In genomic region chr1:88223591-88223990, GRCm38 (mm10) we compare ENCODE assay signal across 12 mouse cellular contexts. TPM values are rescaled to one million over a fixed set of nuclear protein-coding genes. Genes with fewer than 3 reads are reported as not detected.
A peak's percentile ranks its signal among the peaks of the same experiment; 100 is the strongest.
DNase-seq lines count a peak whose midpoint lies in the region; ATAC-seq and TF ChIP-seq lines count a peak whose summit lies in the region.
"Had no signal": no experiment of that assay in that cellular context is flagged by ENCODE, and none has a peak within 500 bp of the region (broad histone marks: within the 10 kb centered on the region; RNA-seq: fewer than 3 reads in every experiment).

No protein-coding gene starts in this region.

- H3K27ac ChIP-seq in gastrocnemius, adult 2 months = no peak overlapping the region
- no peak overlapping the region for H3K27ac ChIP-seq in midbrain, embryonic 10.5 days (replicated peaks)
- H3K27ac ChIP-seq in midbrain, embryonic 11.5 days (ENCODE audit: low read depth, low read length) = no peak overlapping the region
- H3K27ac ChIP-seq in liver, postnatal 0 days (ENCODE audit: low read depth) = no peak overlapping the region
- H3K27ac ChIP-seq in kidney, embryonic 14.5 days (ENCODE audit: low read depth, low read length) = no peak overlapping the region
- H3K27ac ChIP-seq: liver, embryonic 13.5 days had no signal

- intact Hi-C loops in gastrocnemius, adult 2 months (cut with DNase I) = no loop called here

- no peaks in the 10 kb centered on the region for H3K36me3 ChIP-seq in midbrain, embryonic 10.5 days
- H3K36me3 ChIP-seq in midbrain, embryonic 11.5 days (ENCODE audit: control insufficient read depth, insufficient read depth, low read length) = no peaks in the 10 kb centered on the region
- no peaks in the 10 kb centered on the region for H3K36me3 ChIP-seq in liver, postnatal 0 days (replicated peaks; ENCODE audit: insufficient read depth, low read length)
- H3K36me3 ChIP-seq in kidney, embryonic 14.5 days (ENCODE audit: control insufficient read depth, insufficient read depth, low read length) = no peaks in the 10 kb centered on the region
- H3K36me3 ChIP-seq: liver, embryonic 13.5 days had no signal

- H3K9ac ChIP-seq in midbrain, embryonic 11.5 days (ENCODE audit: low read length) = no peak overlapping the region
- no peak overlapping the region for H3K9ac ChIP-seq in liver, postnatal 0 days (replicated peaks)
- no peak overlapping the region for H3K9ac ChIP-seq in kidney, embryonic 14.5 days (ENCODE audit: low read depth, low read length)
- H3K9ac ChIP-seq: liver, embryonic 13.5 days had no signal

- no peak for ATAC-seq in midbrain, embryonic 11.5 days (ENCODE audit: low FRiP score)
- ATAC-seq in liver, postnatal 0 days = no peak
- no peak for ATAC-seq in erythroid progenitor cell, adult 5-6 weeks (replicated peaks; ENCODE audit: low FRiP score, poor library complexity, severe bottlenecking)
- ATAC-seq in kidney, embryonic 14.5 days (ENCODE audit: low FRiP score, low TSS enrichment) = no peak

- TF ChIP-seq EP300 in liver, postnatal 0 days (IDR thresholded peaks at IDR 0.05; ENCODE audit: low read depth) = no peak

- peak; percentile 5 to 6 for DNase-seq in gastrocnemius, adult 8-10 months (ENCODE audit: low spot score in 2 of 2)
- no peak for DNase-seq in gastrocnemius, adult 2 months
- peak; percentile 17 for DNase-seq in midbrain, embryonic 10.5 days (ENCODE audit: low spot score)
- DNase-seq in midbrain, embryonic 11.5 days (ENCODE audit: low spot score, missing footprints) = no peak
- DNase-seq in brain, adult 2 months (ENCODE audit: low read depth, low spot score) = peak; percentile 24
- DNase-seq in liver, postnatal 0 days = peak; percentile 32
- DNase-seq: cerebellum, adult 9-10 months; liver, embryonic 13.5 days had no signal

- 62% methylated on average over 1 of the region's 1 CpGs for WGBS in midbrain, embryonic 10.5 days
- 61% methylated on average over 1 of the region's 1 CpGs for WGBS in midbrain, embryonic 11.5 days
- WGBS in liver, postnatal 0 days (ENCODE audit: insufficient replicate concordance) = 38% methylated on average over 1 of the region's 1 CpGs
- 65% methylated on average over 1 of the region's 1 CpGs for WGBS in kidney, embryonic 14.5 days

- peaks cover 34% of the 10 kb centered on the region for H3K9me3 ChIP-seq in midbrain, embryonic 10.5 days (replicated peaks)
- H3K9me3 ChIP-seq in midbrain, embryonic 11.5 days (ENCODE audit: control insufficient read depth, low read length) = peaks cover 37% of the 10 kb centered on the region
- peaks cover 13% of the 10 kb centered on the region for H3K9me3 ChIP-seq in liver, postnatal 0 days (ENCODE audit: low read length)
- H3K9me3 ChIP-seq in kidney, embryonic 14.5 days (ENCODE audit: control insufficient read depth, low read length) = peaks cover 37% of the 10 kb centered on the region

- no peaks in the 10 kb centered on the region for H3K27me3 ChIP-seq in midbrain, embryonic 10.5 days (ENCODE audit: low read depth, poor library complexity, severe bottlenecking)
- no peaks in the 10 kb centered on the region for H3K27me3 ChIP-seq in midbrain, embryonic 11.5 days (ENCODE audit: control insufficient read depth, insufficient read depth, low read length)
- no peaks in the 10 kb centered on the region for H3K27me3 ChIP-seq in liver, postnatal 0 days (ENCODE audit: insufficient read depth, low read length)
- H3K27me3 ChIP-seq in kidney, embryonic 14.5 days (ENCODE audit: control insufficient read depth, insufficient read depth, low read length) = no peaks in the 10 kb centered on the region
- H3K27me3 ChIP-seq: CH12.LX; liver, embryonic 13.5 days had no signal

- TF ChIP-seq CTCF in gastrocnemius, adult 2 months (IDR thresholded peaks at IDR 0.05) = no peak
- no peak for TF ChIP-seq CTCF in liver, postnatal 0 days (IDR thresholded peaks at IDR 0.05; ENCODE audit: low read depth)

- no peak overlapping the region for H3K4me3 ChIP-seq in gastrocnemius, adult 2 months
- H3K4me3 ChIP-seq in midbrain, embryonic 10.5 days = no peak overlapping the region
- H3K4me3 ChIP-seq in midbrain, embryonic 11.5 days (ENCODE audit: low read depth, low read length) = no peak overlapping the region
- H3K4me3 ChIP-seq in liver, postnatal 0 days (ENCODE audit: low read depth, low read length) = no peak overlapping the region
- H3K4me3 ChIP-seq in kidney, embryonic 14.5 days (ENCODE audit: low read length) = no peak overlapping the region
- H3K4me3 ChIP-seq: liver, embryonic 13.5 days had no signal

- H3K4me2 ChIP-seq in midbrain, embryonic 11.5 days = no peak overlapping the region
- H3K4me2 ChIP-seq in liver, postnatal 0 days (ENCODE audit: low read depth, low read length) = no peak overlapping the region
- H3K4me2 ChIP-seq in kidney, embryonic 14.5 days (replicated peaks; ENCODE audit: low read depth, low read length) = no peak overlapping the region
- H3K4me2 ChIP-seq: liver, embryonic 13.5 days had no signal

- no peaks in the 10 kb centered on the region for H3K4me1 ChIP-seq in midbrain, embryonic 10.5 days
- H3K4me1 ChIP-seq in midbrain, embryonic 11.5 days (ENCODE audit: control insufficient read depth, insufficient read depth, low read length) = no peaks in the 10 kb centered on the region
- no peaks in the 10 kb centered on the region for H3K4me1 ChIP-seq in liver, postnatal 0 days (ENCODE audit: insufficient read depth)
- H3K4me1 ChIP-seq in kidney, embryonic 14.5 days (ENCODE audit: control insufficient read depth, insufficient read depth, low read length) = no peaks in the 10 kb centered on the region
- H3K4me1 ChIP-seq: liver, embryonic 13.5 days had no signal

RNA-seq across cellular contexts. Expression of gene Mroh2a, which starts 3.2 kb away (rescaled TPM):
- total RNA-seq in gastrocnemius, adult 8-10 months (2022) = not detected
- not detected for total RNA-seq in gastrocnemius, adult 2 months (2021)
- polyA plus RNA-seq in midbrain, embryonic 10.5 days (2016; fragmentation: Nextera tagmentation; extraction: Ambion mirVana) = 0.91 and 1.3 TPM in 2 replicates
- 1.6 and 1.7 TPM in 2 replicates for polyA plus RNA-seq in midbrain, embryonic 11.5 days (2014; fragmentation: Nextera tagmentation; extraction: Ambion mirVana)
- polyA plus RNA-seq in liver, postnatal 0 days (2015; fragmentation: Nextera tagmentation; extraction: Ambion mirVana) = 0.61 and 0.66 TPM in 2 replicates
- not detected in 2 replicates for total RNA-seq in erythroid progenitor cell, adult 5-6 weeks (2015; ENCODE audit: low replicate concordance)
- total RNA-seq in erythroid progenitor cell, adult 5-6 weeks (2017; ENCODE audit: low replicate concordance) = 0.30 and 0.64 TPM in 2 replicates
- polyA plus RNA-seq in kidney, embryonic 14.5 days (2014; fragmentation: Nextera tagmentation; extraction: Ambion mirVana) = 1.4 TPM in 2 replicates
- total RNA-seq: heart, postnatal 36 days had no signal

RNA-seq across cellular contexts. Expression of gene Ugt1a1, which starts 11.8 kb away (rescaled TPM):
- total RNA-seq in gastrocnemius, adult 8-10 months (2022) = under 1 TPM in 2 of 4 experiments, not detected in 2; 0.12 to 0.46 TPM
- total RNA-seq in gastrocnemius, adult 2 months (2021) = not detected
- not detected in 2 replicates for polyA plus RNA-seq in midbrain, embryonic 10.5 days (2016; fragmentation: Nextera tagmentation; extraction: Ambion mirVana)
- polyA plus RNA-seq in midbrain, embryonic 11.5 days (2014; fragmentation: Nextera tagmentation; extraction: Ambion mirVana) = not detected in 2 replicates
- polyA plus RNA-seq in liver, postnatal 0 days (2015; fragmentation: Nextera tagmentation; extraction: Ambion mirVana) = 412 and 437 TPM in 2 replicates
- total RNA-seq in erythroid progenitor cell, adult 5-6 weeks (2015; ENCODE audit: low replicate concordance) = 0.72 TPM in 1 of 2 replicates, not detected in the other
- 3.9 TPM in 1 of 2 replicates, not detected in the other for total RNA-seq in erythroid progenitor cell, adult 5-6 weeks (2017; ENCODE audit: low replicate concordance)
- 0.30 and 0.61 TPM in 2 replicates for polyA plus RNA-seq in kidney, embryonic 14.5 days (2014; fragmentation: Nextera tagmentation; extraction: Ambion mirVana)
- total RNA-seq: CH12.LX; heart, postnatal 36 days had no signal
- polyA plus RNA-seq: liver, embryonic 13.5 days had no signal

RNA-seq across cellular contexts. Expression of gene Dnajb3, which starts 18.0 kb away (rescaled TPM):
- not detected for total RNA-seq in gastrocnemius, adult 8-10 months (2022)
- not detected for total RNA-seq in gastrocnemius, adult 2 months (2021)
- polyA plus RNA-seq in midbrain, embryonic 10.5 days (2016; fragmentation: Nextera tagmentation; extraction: Ambion mirVana) = 10.7 and 11.1 TPM in 2 replicates
- 13.4 and 15.4 TPM in 2 replicates for polyA plus RNA-seq in midbrain, embryonic 11.5 days (2014; fragmentation: Nextera tagmentation; extraction: Ambion mirVana)
- polyA plus RNA-seq in liver, postnatal 0 days (2015; fragmentation: Nextera tagmentation; extraction: Ambion mirVana) = 7.1 and 7.8 TPM in 2 replicates
- total RNA-seq in erythroid progenitor cell, adult 5-6 weeks (2015; ENCODE audit: low replicate concordance) = 49.0 and 58.7 TPM in 2 replicates
- total RNA-seq in erythroid progenitor cell, adult 5-6 weeks (2017; ENCODE audit: low replicate concordance) = 8.7 and 28.2 TPM in 2 replicates
- polyA plus RNA-seq in kidney, embryonic 14.5 days (2014; fragmentation: Nextera tagmentation; extraction: Ambion mirVana) = 9.6 and 12.7 TPM in 2 replicates
- total RNA-seq: CH12.LX had no signal

RNA-seq across cellular contexts. Expression of gene Ugt1a2, which starts 23.2 kb away (rescaled TPM):
- under 1 TPM in 1 of 4 experiments, not detected in 3; 0.16 TPM for total RNA-seq in gastrocnemius, adult 8-10 months (2022)
- not detected for total RNA-seq in gastrocnemius, adult 2 months (2021)
- polyA plus RNA-seq in midbrain, embryonic 10.5 days (2016; fragmentation: Nextera tagmentation; extraction: Ambion mirVana) = not detected in 2 replicates
- polyA plus RNA-seq in midbrain, embryonic 11.5 days (2014; fragmentation: Nextera tagmentation; extraction: Ambion mirVana) = not detected in 2 replicates
- polyA plus RNA-seq in liver, postnatal 0 days (2015; fragmentation: Nextera tagmentation; extraction: Ambion mirVana) = not detected in 2 replicates
- 1.1 TPM in 1 of 2 replicates, not detected in the other for total RNA-seq in erythroid progenitor cell, adult 5-6 weeks (2015; ENCODE audit: low replicate concordance)
- not detected in 2 replicates for total RNA-seq in erythroid progenitor cell, adult 5-6 weeks (2017; ENCODE audit: low replicate concordance)
- polyA plus RNA-seq in kidney, embryonic 14.5 days (2014; fragmentation: Nextera tagmentation; extraction: Ambion mirVana) = 1.5 and 7.3 TPM in 2 replicates
- total RNA-seq: CH12.LX had no signal
- polyA plus RNA-seq: liver, embryonic 13.5 days had no signal

RNA-seq across cellular contexts. Expression of gene Hjurp, which starts 53.8 kb away (rescaled TPM):
- 1 to 10 TPM; 4.4 to 6.3 (median 4.7) TPM for total RNA-seq in gastrocnemius, adult 8-10 months (2022)
- total RNA-seq in gastrocnemius, adult 2 months (2021) = 1 to 10 TPM; 6.1 to 6.6 TPM
- polyA plus RNA-seq in midbrain, embryonic 10.5 days (2016; fragmentation: Nextera tagmentation; extraction: Ambion mirVana) = 213 and 222 TPM in 2 replicates
- polyA plus RNA-seq in midbrain, embryonic 11.5 days (2014; fragmentation: Nextera tagmentation; extraction: Ambion mirVana) = 135 TPM in 2 replicates
- polyA plus RNA-seq in liver, postnatal 0 days (2015; fragmentation: Nextera tagmentation; extraction: Ambion mirVana) = 31.4 and 37.0 TPM in 2 replicates
- 297 and 306 TPM in 2 replicates for total RNA-seq in erythroid progenitor cell, adult 5-6 weeks (2015; ENCODE audit: low replicate concordance)
- 349 and 388 TPM in 2 replicates for total RNA-seq in erythroid progenitor cell, adult 5-6 weeks (2017; ENCODE audit: low replicate concordance)
- 98.2 and 175 TPM in 2 replicates for polyA plus RNA-seq in kidney, embryonic 14.5 days (2014; fragmentation: Nextera tagmentation; extraction: Ambion mirVana)

Comparison
In these comparisons a context has a peak if more than half of its experiments do, and no peak if none do; other contexts are left out.
1. DNase-seq: peak in gastrocnemius, adult 8-10 months (2 of 2), midbrain, embryonic 10.5 days (single experiment), brain, adult 2 months (single experiment) and liver, postnatal 0 days (single experiment); none in gastrocnemius, adult 2 months (single experiment) and midbrain, embryonic 11.5 days (single experiment).
2. RNA of gene Ugt1a1, which starts 11.8 kb away (polyA plus RNA-seq): 412 to 437 TPM in liver, postnatal 0 days; 0.30 to 0.61 TPM in kidney, embryonic 14.5 days, not detected in midbrain, embryonic 10.5 days and not detected in midbrain, embryonic 11.5 days; every median in the first group is over 100 times any median in the second.